Mouse (Mus musculus) CH12.LX (cell line): ENCODE measurements around the gene Dennd2a. TPM values are rescaled to one million over a fixed set of nuclear protein-coding genes. Genes with fewer than 3 reads are reported as not detected.

ENCODE experiments used
- DNase-seq: peaks from one replicate; pipeline ENCODE4 v3.0.0-alpha.2; 2013; ENCODE audit errors: extremely low read depth
- H3K27ac ChIP-seq: 2 replicates; pipeline ENCODE4 v1.5.1; 2012; ENCODE audit warnings: low read depth, mild to moderate bottlenecking, control low read depth, moderate library complexity; ENCODE audit not compliant: insufficient read depth
- H3K27me3 ChIP-seq: replicated peaks from 2 replicates; pipeline ENCODE3; 2012; ENCODE audit warnings: inconsistent platforms
- H3K36me3 ChIP-seq, 2 experiments: replicated peaks in 1 of 2; 2 replicates each; pipeline versions ENCODE3 to v1.6.1; 2012; ENCODE audit warnings: inconsistent platforms in 1 of 2, low read length in 1 of 2, mild to moderate bottlenecking in 1 of 2, mixed read lengths in 1 of 2, moderate library complexity in 1 of 2; ENCODE audit not compliant: control insufficient read depth in 1 of 2, insufficient read depth in 1 of 2
- H3K4me1 ChIP-seq, 2 experiments: 2 replicates each; pipeline ENCODE4 v1.6.1; 2012; ENCODE audit warnings: inconsistent platforms in 1 of 2, moderate library complexity in 1 of 2; ENCODE audit not compliant: insufficient read depth in 2 of 2, control insufficient read depth in 1 of 2
- H3K4me2 ChIP-seq: 2 replicates; pipeline ENCODE4 v1.6.1; 2012; ENCODE audit warnings: low read depth, mild to moderate bottlenecking, control low read depth; ENCODE audit not compliant: poor library complexity, insufficient read depth, severe bottlenecking
- H3K4me3 ChIP-seq, 3 experiments: fragments of 150-350 bp in 1 of 3; sonication (generic) in 1 of 3; replicated peaks in 1 of 3; 2 replicates each; pipeline versions ENCODE3 to v1.5.1; 2011 to 2012; ENCODE audit warnings: low read depth in 2 of 3, low read length in 2 of 3, mild to moderate bottlenecking in 2 of 3, moderate library complexity in 2 of 3, control low read depth in 1 of 3, improper control_type of control experiment in 1 of 3, inconsistent platforms in 1 of 3, mixed read lengths in 1 of 3; ENCODE audit not compliant: poor library complexity in 1 of 3
- H3K79me2 ChIP-seq: replicated peaks from 2 replicates; pipeline ENCODE4 v1.6.1; 2012; ENCODE audit warnings: mild to moderate bottlenecking, moderate library complexity; ENCODE audit not compliant: control insufficient read depth, poor library complexity, insufficient read depth, severe bottlenecking; ENCODE audit errors: extremely low read depth
- H3K9ac ChIP-seq: 2 replicates; pipeline ENCODE4 v1.6.1; 2012; ENCODE audit warnings: low read depth, mild to moderate bottlenecking, control low read depth, moderate library complexity; ENCODE audit not compliant: insufficient read depth
- H3K9me3 ChIP-seq: replicated peaks from 2 replicates; pipeline ENCODE3; 2012; ENCODE audit warnings: low read length, inconsistent platforms, mixed read lengths
- BHLHE40 ChIP-seq: IDR thresholded peaks from 2 replicates; pipeline ENCODE4 v1.6.1; 2011; ENCODE audit warnings: mild to moderate bottlenecking, low read depth, low read length, improper control_type of control experiment
- CHD1 ChIP-seq: IDR thresholded peaks from 2 replicates; pipeline ENCODE4 v1.6.1; 2012; ENCODE audit warnings: low read depth, low read length, improper control_type of control experiment, inconsistent platforms
- CHD2 ChIP-seq: IDR thresholded peaks from 2 replicates; pipeline ENCODE4 v1.6.1; 2011; ENCODE audit warnings: low read length, improper control_type of control experiment
- CTCF ChIP-seq, 2 experiments: IDR thresholded peaks in 1 of 2; conservative IDR thresholded peaks in 1 of 2; 2 replicates each; pipeline ENCODE4 v1.5.1; 2011 to 2012; ENCODE audit warnings: low read depth in 2 of 2, low read length in 2 of 2, improper control_type of control experiment in 1 of 2, inconsistent platforms in 1 of 2, mild to moderate bottlenecking in 1 of 2, moderate library complexity in 1 of 2
- E2F4 ChIP-seq: IDR thresholded peaks from 2 replicates; pipeline ENCODE4 v1.6.1; 2011; ENCODE audit warnings: low read depth, low read length, improper control_type of control experiment; ENCODE audit not compliant: insufficient replicate concordance
- ETS1 ChIP-seq: conservative IDR thresholded peaks from 2 replicates; pipeline ENCODE4 v1.6.1; 2012; ENCODE audit warnings: low read depth, mild to moderate bottlenecking, inconsistent platforms, low read length, improper control_type of control experiment, moderate library complexity
- JUND ChIP-seq: conservative IDR thresholded peaks from 2 replicates; pipeline ENCODE4 v1.6.1; 2011; ENCODE audit warnings: low read depth, low read length, improper control_type of control experiment
- MAX ChIP-seq: IDR thresholded peaks from 2 replicates; pipeline ENCODE4 v1.6.1; 2011; ENCODE audit warnings: low read length, improper control_type of control experiment
- MAZ ChIP-seq: IDR thresholded peaks from 2 replicates; pipeline ENCODE4 v1.6.1; 2012; ENCODE audit warnings: low read depth, mild to moderate bottlenecking, inconsistent platforms, low read length, improper control_type of control experiment, moderate library complexity
- MXI1 ChIP-seq: IDR thresholded peaks from 2 replicates; pipeline ENCODE4 v1.6.1; 2011; ENCODE audit warnings: mild to moderate bottlenecking, low read depth, low read length, improper control_type of control experiment
- NELFE ChIP-seq: IDR thresholded peaks from 2 replicates; pipeline ENCODE4 v1.6.1; 2011; ENCODE audit warnings: low read depth, low read length, improper control_type of control experiment
- PAX5 ChIP-seq: IDR thresholded peaks from 2 replicates; pipeline ENCODE4 v1.6.1; 2012; ENCODE audit warnings: low read length, inconsistent platforms, mixed read lengths
- POLR2A ChIP-seq: IDR thresholded peaks from 2 replicates; pipeline ENCODE4 v1.6.1; 2011; ENCODE audit warnings: low read depth, mild to moderate bottlenecking, improper control_type of control experiment, low read length
- POLR2AphosphoS2 ChIP-seq: IDR thresholded peaks from 2 replicates; pipeline ENCODE4 v1.6.1; 2011; ENCODE audit warnings: low read depth, low read length, improper control_type of control experiment
- RAD21 ChIP-seq: IDR thresholded peaks from 2 replicates; pipeline ENCODE4 v1.6.1; 2011; ENCODE audit warnings: low read depth, mild to moderate bottlenecking, low read length, improper control_type of control experiment, moderate library complexity
- SMC3 ChIP-seq: IDR thresholded peaks from 2 replicates; pipeline ENCODE4 v1.6.1; 2011; ENCODE audit warnings: low read depth, low read length, improper control_type of control experiment
- TCF12 ChIP-seq: IDR thresholded peaks from 2 replicates; pipeline ENCODE4 v1.6.1; 2014; ENCODE audit warnings: low read depth, mild to moderate bottlenecking, inconsistent platforms, low read length, improper control_type of control experiment
- USF1 ChIP-seq: IDR thresholded peaks from 2 replicates; pipeline ENCODE4 v1.6.1; 2014; ENCODE audit warnings: low read depth, mild to moderate bottlenecking, inconsistent platforms, low read length, improper control_type of control experiment
- ZC3H11A ChIP-seq: IDR thresholded peaks from 2 replicates; pipeline ENCODE4 v1.6.1; 2012; ENCODE audit warnings: low read depth, mild to moderate bottlenecking, inconsistent platforms, low read length, improper control_type of control experiment
- ZMIZ1 ChIP-seq: IDR thresholded peaks from 2 replicates; pipeline ENCODE4 v1.6.1; 2012; ENCODE audit warnings: low read depth, mild to moderate bottlenecking, inconsistent platforms, low read length, improper control_type of control experiment
- dilution Hi-C: fragments of 300-500 bp; cut with MboI; formaldehyde crosslinking; loops from 2 replicates; pipeline ENCODE4 v1.14.3; 2020; ENCODE audit warnings: low sequenced_read_pairs; ENCODE audit not compliant: extremely low pct_unique_long_range_greater_than_20kb, extremely low pct_ligation_motif_present
- in situ Hi-C: fragments of 300-500 bp; cut with MboI; formaldehyde crosslinking; loops from 3 replicates; pipeline ENCODE4 v1.14.3; 2019; ENCODE audit warnings: low sequenced_read_pairs, low pct_ligation_motif_present, low pct_unique_long_range_greater_than_20kb, mixed read lengths
- polyA plus RNA-seq: library from polyadenylated mRNA; unstranded; fragments of >175 nt; gene quantifications from 2 replicates; pipeline ENCODE4 v1.2.1, GENCODE M21; 2012; ENCODE audit warnings: low read depth; ENCODE audit not compliant: insufficient read length
- total RNA-seq, 2 experiments: library from RNA; depleted of rRNA; stranded (reverse); fragments of 300-350 nt in 1 of 2; fragments of >200 nt in 1 of 2; gene quantifications; 2 replicates each; pipeline ENCODE4 v1.2.3; 2012 to 2014

Gene Dennd2a
- total and polyA plus RNA-seq, 3 experiments = 3.7 to 10.6 (median 9.1) TPM

GRCm38 (mm10) chr6:39451033-39451432 lies 106.6 kb downstream of the Dennd2a start:
- Histone ChIP-seq H3K4me1 (peaks cover 8% of the 10 kb centered on the region in 2 experiments; a peak in 3 of 4 replicates), H3K4me2 (no peak overlapping the region), H3K36me3 (no peaks in the 10 kb centered on the region), H3K4me3 (no peak overlapping the region), H3K9me3 (no peaks in the 10 kb centered on the region), H3K79me2 (no peaks in the 10 kb centered on the region), H3K27ac (no peak overlapping the region), H3K9ac (no peak overlapping the region), H3K27me3 (no peaks in the 10 kb centered on the region)
- dilution Hi-C loops = loop anchor here (25.0 kb wide), 1 partner anchor 111 kb away; the partner anchor contains the start of genes Adck2 and Dennd2a
- TF ChIP-seq E2F4 = no peak
- no peak for TF ChIP-seq PAX5
- no peak for TF ChIP-seq USF1
- TF ChIP-seq RAD21 = peak; percentile 54
- TF ChIP-seq MAX = no peak
- no peak for TF ChIP-seq POLR2AphosphoS2
- TF ChIP-seq CTCF (conservative IDR thresholded peaks at IDR 0.05 in 1 of 2, IDR thresholded peaks at IDR 0.05 in 1 of 2; ENCODE audit: low read depth in 2 of 2, low read length in 2 of 2) = peak in 1 of 2 experiments; percentile 74; a peak in 3 of 4 replicates
- no peak for TF ChIP-seq TCF12
- TF ChIP-seq BHLHE40 = no peak
- TF ChIP-seq SMC3 = peak; percentile 62
- no peak for TF ChIP-seq ZMIZ1
- TF ChIP-seq POLR2A = no peak
- no peak for TF ChIP-seq ETS1
- TF ChIP-seq CHD1 = no peak
- no peak for TF ChIP-seq NELFE
- no peak for TF ChIP-seq JUND
- TF ChIP-seq CHD2 = no peak
- in situ Hi-C loops = no loop called here
- peak; percentile 33 for DNase-seq

- peaks cover 7 to 8% of the 10 kb centered on the region in 2 experiments; a peak in 3 of 4 replicates for H3K4me1 ChIP-seq
- H3K79me2 ChIP-seq = no peaks in the 10 kb centered on the region
- H3K36me3 ChIP-seq = no peaks in the 10 kb centered on the region
- in situ Hi-C loops = no loop called here
- no peak overlapping the region for H3K27ac ChIP-seq
- no peaks in the 10 kb centered on the region for H3K9me3 ChIP-seq
- H3K9ac ChIP-seq = no peak overlapping the region
- TF ChIP-seq ZC3H11A (no peak), MAZ (no peak), BHLHE40 (no peak), MXI1 (no peak)
- H3K27me3 ChIP-seq = no peaks in the 10 kb centered on the region
- dilution Hi-C loops = loop anchor here (25.0 kb wide), 1 partner anchor 112 kb away; the partner anchor contains the start of genes Adck2 and Dennd2a
- H3K4me2 ChIP-seq = no peak overlapping the region
- DNase-seq = no peak
- no peak overlapping the region for H3K4me3 ChIP-seq
These were observed 107.1 kb downstream of the Dennd2a start for GRCm38 (mm10) chr6:39450580-39450979.
